Mouse (Mus musculus) liver, embryonic 16.5 days (tissue): ENCODE measurements around the gene 2410131K14Rik. TPM values are rescaled to one million over a fixed set of nuclear protein-coding genes. Genes with fewer than 3 reads are reported as not detected.

ENCODE experiments used
- ATAC-seq: fragments of 200-750 bp; cut with Nextera tagmentation; 2 replicates; pipeline ENCODE4 v1.8.0; 2017; ENCODE audit warnings: low read depth, mild to moderate bottlenecking, moderate number of reproducible peaks, moderate library complexity
- H3K27ac ChIP-seq: fragments of 300-500 bp; sonication (generic); 2 replicates; pipeline ENCODE4 v1.5.1; 2014; ENCODE audit warnings: mild to moderate bottlenecking, low read length
- H3K27me3 ChIP-seq: fragments of 300-500 bp; sonication (generic); 2 replicates; pipeline ENCODE4 v1.6.1; 2014; ENCODE audit warnings: low read depth, low read length, mixed read lengths; ENCODE audit not compliant: control insufficient read depth, insufficient read depth
- H3K36me3 ChIP-seq: fragments of 300-500 bp; sonication (generic); 2 replicates; pipeline ENCODE4 v1.6.1; 2014; ENCODE audit warnings: mild to moderate bottlenecking; ENCODE audit not compliant: control insufficient read depth, insufficient read depth
- H3K4me1 ChIP-seq: fragments of 300-500 bp; sonication (generic); 2 replicates; pipeline ENCODE4 v1.6.1; 2014; ENCODE audit warnings: low read depth, low read length, mixed read lengths; ENCODE audit not compliant: control insufficient read depth
- H3K4me2 ChIP-seq: fragments of 300-500 bp; sonication (generic); 2 replicates; pipeline ENCODE4 v1.6.1; 2014; ENCODE audit warnings: low read depth, low read length, mixed read lengths
- H3K4me3 ChIP-seq: fragments of 300-500 bp; sonication (generic); 2 replicates; pipeline ENCODE4 v1.5.1; 2014; ENCODE audit warnings: low read depth, mild to moderate bottlenecking, low read length
- H3K9ac ChIP-seq: fragments of 300-500 bp; sonication (generic); 2 replicates; pipeline ENCODE4 v1.6.1; 2014; ENCODE audit warnings: low read depth, low read length
- H3K9me3 ChIP-seq: fragments of 300-500 bp; sonication (generic); replicated peaks from 2 replicates; pipeline ENCODE4 v1.6.1; 2016; ENCODE audit warnings: low read length; ENCODE audit not compliant: control insufficient read depth
- WGBS: fragments of 180-500 bp; shearing (Covaris S2); extraction: QIAGEN DNeasy Blood & Tissue Kit; methylation state at CpG from one replicate; pipeline ENCODE4 v1.1.7; 2014; ENCODE audit not compliant: insufficient replicate concordance; 5-methylcytosine and 5-hydroxymethylcytosine counted together
- polyA plus RNA-seq: library from polyadenylated mRNA; unstranded; fragments of >200 nt; fragmentation: Nextera tagmentation; extraction: Ambion mirVana; gene quantifications from 2 replicates; pipeline ENCODE4 v1.2.1, GENCODE M21; 2015

The 2410131K14Rik gene
- polyA plus RNA-seq, 1 experiment from 2014 or later, result 1.3 TPM

DNA sequence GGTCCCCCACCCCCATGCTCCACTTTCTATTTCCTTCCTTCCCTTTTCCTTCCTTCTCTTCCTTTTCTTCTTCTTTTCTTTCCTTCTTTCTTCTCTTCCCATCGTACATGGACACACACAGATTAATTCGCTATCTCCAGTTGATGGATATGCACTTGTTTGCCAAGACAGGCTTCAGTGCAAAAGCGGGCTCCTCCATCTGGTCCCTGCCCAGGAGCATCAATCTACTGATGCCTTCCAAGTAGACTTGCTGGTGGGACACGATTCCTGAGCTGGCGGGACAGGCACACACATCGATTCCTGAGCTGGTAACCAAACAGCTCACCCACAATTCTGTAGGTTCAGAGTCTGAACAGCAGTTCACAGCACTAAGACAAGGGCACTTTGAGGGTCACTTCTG lies 68.7 kb downstream of the 2410131K14Rik start:
- 66% methylated on average over 6 of the region's 6 CpGs for WGBS
- Histone ChIP-seq H3K4me3 (no peak overlapping the region), H3K4me1 (no peaks in the 10 kb centered on the region), H3K9ac (no peak overlapping the region), H3K36me3 (no peaks in the 10 kb centered on the region), H3K27ac (no peak overlapping the region), H3K4me2 (no peak overlapping the region), H3K9me3 (no peaks in the 10 kb centered on the region), H3K27me3 (0 out of 2 replicates have a peak, but pooled peaks cover under 1% of the 10 kb centered on the region)
- no peak for ATAC-seq

Other genes with a start within 250 kb of the 2410131K14Rik start
- 1.3 and 1.9 TPM in 2 replicates for gene Tesc, start 217.5 kb upstream of the 2410131K14Rik start, polyA plus RNA-seq
- 6.5 and 7.9 TPM in 2 replicates for gene Fbxw8, start 89.8 kb upstream of the 2410131K14Rik start, polyA plus RNA-seq
- gene Hrk, start 80.6 kb upstream of the 2410131K14Rik start, polyA plus RNA-seq, result not detected in 2 replicates
- 0.19 TPM in 2 replicates for gene Rnft2, start 111 bp upstream of the 2410131K14Rik start, polyA plus RNA-seq